Comparison of ENCODE assay signal across 16 mouse cellular contexts in genomic region chr2:167358499-167358898, GRCm38 (mm10). TPM values are rescaled to one million over a fixed set of nuclear protein-coding genes. Genes with fewer than 3 reads are reported as not detected.
A peak's percentile ranks its signal among the peaks of the same experiment; 100 is the strongest.
DNase-seq lines count a peak whose midpoint lies in the region; ATAC-seq lines count a peak whose summit lies in the region.
"Had no signal": no experiment of that assay in that cellular context is flagged by ENCODE, and none has a peak within 500 bp of the region (broad histone marks: within the 10 kb centered on the region; RNA-seq: fewer than 3 reads in every experiment).

No protein-coding gene starts in this region.

- peaks cover 11% of the 10 kb centered on the region for H3K27me3 ChIP-seq in liver, embryonic 15.5 days
- H3K27me3 ChIP-seq in liver, embryonic 11.5 days (replicated peaks; ENCODE audit: control insufficient read depth, insufficient read depth, low read length) = no peaks in the 10 kb centered on the region
- no peaks in the 10 kb centered on the region for H3K27me3 ChIP-seq in heart, embryonic 10.5 days (ENCODE audit: insufficient read depth, poor library complexity, severe bottlenecking)
- no peaks in the 10 kb centered on the region for H3K27me3 ChIP-seq in hindbrain, embryonic 10.5 days (ENCODE audit: insufficient read depth, poor library complexity, severe bottlenecking)
- H3K27me3 ChIP-seq: forebrain, embryonic 15.5 days; limb, embryonic 12.5 days had no signal

- H3K36me3 ChIP-seq in liver, embryonic 15.5 days (replicated peaks) = no peaks in the 10 kb centered on the region
- no peaks in the 10 kb centered on the region for H3K36me3 ChIP-seq in liver, embryonic 11.5 days (ENCODE audit: control insufficient read depth, insufficient read depth, low read length)
- H3K36me3 ChIP-seq in heart, embryonic 10.5 days = no peaks in the 10 kb centered on the region
- no peaks in the 10 kb centered on the region for H3K36me3 ChIP-seq in hindbrain, embryonic 10.5 days
- H3K36me3 ChIP-seq: forebrain, embryonic 15.5 days; limb, embryonic 12.5 days had no signal

- no peak overlapping the region for H3K4me3 ChIP-seq in liver, embryonic 15.5 days (replicated peaks)
- H3K4me3 ChIP-seq in liver, embryonic 11.5 days (ENCODE audit: low read depth, low read length) = no peak overlapping the region
- no peak overlapping the region for H3K4me3 ChIP-seq in heart, embryonic 10.5 days
- H3K4me3 ChIP-seq in hindbrain, embryonic 10.5 days = no peak overlapping the region
- H3K4me3 ChIP-seq: forebrain, embryonic 15.5 days; limb, embryonic 12.5 days had no signal

- H3K4me1 ChIP-seq in liver, embryonic 15.5 days (replicated peaks) = peaks cover 5% of the 10 kb centered on the region
- no peaks in the 10 kb centered on the region for H3K4me1 ChIP-seq in liver, embryonic 11.5 days (replicated peaks; ENCODE audit: control insufficient read depth, insufficient read depth, low read length)
- H3K4me1 ChIP-seq in heart, embryonic 10.5 days = 0 out of 2 replicates have a peak, but pooled peaks cover under 1% of the 10 kb centered on the region
- H3K4me1 ChIP-seq in hindbrain, embryonic 10.5 days (replicated peaks) = 0 out of 2 replicates have a peak, but pooled peaks cover 2% of the 10 kb centered on the region

- no peak for ATAC-seq in liver, embryonic 15.5 days (ENCODE audit: insufficient read depth)
- no peak for ATAC-seq in liver, embryonic 11.5 days (replicated peaks; ENCODE audit: low FRiP score)
- peak; percentile 83 for ATAC-seq in megakaryocyte progenitor cell, adult 5-6 weeks (replicated peaks; ENCODE audit: poor library complexity)
- ATAC-seq: forebrain, embryonic 15.5 days had no signal

- DNase-seq in liver, embryonic 11.5 days (ENCODE audit: low spot score) = no peak
- peak; percentile 82 for DNase-seq in NIH3T3 (ENCODE audit: low read depth)
- DNase-seq in heart, embryonic 10.5 days (ENCODE audit: low spot score) = no peak
- no peak for DNase-seq in right cerebral cortex, adult 18-20 months
- DNase-seq in hindbrain, embryonic 10.5 days (ENCODE audit: low spot score) = no peak
- DNase-seq in urinary bladder, postnatal 10 days (ENCODE audit: low spot score) = no peak
- DNase-seq: cerebellum, adult 9-11 months; gastrocnemius, postnatal 10 days; kidney, postnatal 14 days; layer of hippocampus, postnatal 36 days; spleen, adult 18-20 months; thymus, postnatal 14 days had no signal

- H3K9ac ChIP-seq in liver, embryonic 15.5 days = no peak overlapping the region
- no peak overlapping the region for H3K9ac ChIP-seq in liver, embryonic 11.5 days (ENCODE audit: low read depth, low read length)
- H3K9ac ChIP-seq: forebrain, embryonic 15.5 days; limb, embryonic 12.5 days had no signal

- H3K27ac ChIP-seq in liver, embryonic 15.5 days (replicated peaks) = 0 out of 2 replicates have a peak overlapping the region, but pooled peaks have one; percentile 30
- H3K27ac ChIP-seq in liver, embryonic 11.5 days (ENCODE audit: low read depth, low read length) = no peak overlapping the region
- H3K27ac ChIP-seq in heart, embryonic 10.5 days = 0 out of 2 replicates have a peak overlapping the region, but pooled peaks have one; percentile 10
- H3K27ac ChIP-seq in hindbrain, embryonic 10.5 days = no peak overlapping the region
- H3K27ac ChIP-seq: forebrain, embryonic 15.5 days; limb, embryonic 12.5 days had no signal

- H3K4me2 ChIP-seq in liver, embryonic 15.5 days = no peak overlapping the region
- no peak overlapping the region for H3K4me2 ChIP-seq in liver, embryonic 11.5 days
- H3K4me2 ChIP-seq: forebrain, embryonic 15.5 days; limb, embryonic 12.5 days had no signal

- no peaks in the 10 kb centered on the region for H3K9me3 ChIP-seq in liver, embryonic 15.5 days (replicated peaks)
- H3K9me3 ChIP-seq in liver, embryonic 11.5 days (ENCODE audit: control insufficient read depth, low read length) = no peaks in the 10 kb centered on the region
- no peaks in the 10 kb centered on the region for H3K9me3 ChIP-seq in heart, embryonic 10.5 days
- no peaks in the 10 kb centered on the region for H3K9me3 ChIP-seq in hindbrain, embryonic 10.5 days
- H3K9me3 ChIP-seq: forebrain, embryonic 15.5 days; limb, embryonic 12.5 days had no signal

- 42% methylated on average over 2 of the region's 2 CpGs for WGBS in liver, embryonic 15.5 days (ENCODE audit: insufficient replicate concordance)
- WGBS in liver, embryonic 11.5 days = 63% methylated on average over 2 of the region's 2 CpGs
- WGBS in heart, embryonic 10.5 days = 60% methylated on average over 2 of the region's 2 CpGs
- 86% methylated on average over 2 of the region's 2 CpGs for WGBS in hindbrain, embryonic 10.5 days

RNA-seq across cellular contexts. Expression of gene B4galt5, which starts 9.5 kb away (rescaled TPM):
- polyA plus RNA-seq in liver, embryonic 15.5 days (2015; fragmentation: Nextera tagmentation; extraction: Ambion mirVana) = 2.4 TPM in 2 replicates
- polyA plus RNA-seq in liver, embryonic 11.5 days (2014; fragmentation: Nextera tagmentation; extraction: Ambion mirVana) = 8.0 and 11.8 TPM in 2 replicates
- polyA plus RNA-seq in heart, embryonic 10.5 days (2016; fragmentation: Nextera tagmentation; extraction: Ambion mirVana) = 11.4 and 13.6 TPM in 2 replicates
- 14.6 and 23.7 TPM in 2 replicates for total RNA-seq in megakaryocyte progenitor cell, adult 5-6 weeks (2015)
- total RNA-seq in megakaryocyte progenitor cell, adult 5-6 weeks (2017) = 15.4 and 24.2 TPM in 2 replicates
- 8.4 and 10.6 TPM in 2 replicates for polyA plus RNA-seq in hindbrain, embryonic 10.5 days (2016; fragmentation: Nextera tagmentation; extraction: Ambion mirVana)

Comparison
In these comparisons a context has a peak if more than half of its experiments do, and no peak if none do; other contexts are left out.
1. H3K27ac ChIP-seq: peak in liver, embryonic 15.5 days (single experiment) and heart, embryonic 10.5 days (single experiment); none in liver, embryonic 11.5 days (single experiment) and hindbrain, embryonic 10.5 days (single experiment).